Mouse (Mus musculus): ENCODE results near the gene Zbtb20. TPM values are rescaled to one million over a fixed set of nuclear protein-coding genes. Genes with fewer than 3 reads are reported as not detected.

The Zbtb20 gene
- polyA plus RNA-seq, 1 experiment, result 21.1 TPM

DNA sequence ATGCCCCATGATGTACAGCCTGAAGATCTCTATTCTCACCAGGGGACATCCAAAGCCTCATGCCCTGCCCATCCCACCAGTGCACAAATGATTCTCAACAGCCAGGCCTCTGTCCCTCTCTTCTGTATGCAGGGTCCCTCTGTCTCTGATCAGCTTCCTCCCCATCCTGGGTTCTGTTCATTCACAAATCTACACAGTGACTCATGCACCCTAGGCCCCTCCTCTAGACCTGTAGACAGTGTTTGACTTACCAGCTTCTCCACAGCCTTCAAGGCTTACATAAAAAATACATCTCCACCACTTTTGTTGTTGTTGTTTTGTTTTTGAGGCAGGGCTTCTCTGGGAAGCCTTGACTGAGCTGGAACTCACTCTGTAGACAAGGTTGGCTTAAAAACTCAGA, 789.2 kb downstream of the Zbtb20 start:
- no peak for DNase-seq (ENCODE audit: extremely low spot score in 1 of 2, low spot score in 1 of 2)

DNA sequence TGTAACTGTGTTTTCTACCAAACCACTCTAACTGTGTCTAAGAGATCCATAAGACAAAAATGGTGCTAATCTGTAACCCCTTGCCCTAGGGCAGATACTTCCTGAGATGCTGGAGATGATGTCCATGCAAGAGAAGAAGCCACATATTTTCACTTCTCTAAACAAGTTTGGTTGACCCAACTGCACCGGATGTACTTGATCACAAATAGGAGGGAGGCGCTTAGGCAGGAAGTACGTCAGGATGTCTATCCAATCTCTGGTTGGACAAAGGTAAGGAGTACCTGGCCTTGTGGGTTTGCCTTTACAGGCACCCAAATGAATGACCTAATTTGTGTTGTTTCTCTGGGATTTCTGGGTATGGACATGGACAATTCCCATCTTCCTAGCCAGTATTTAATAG, 792.6 kb downstream of the Zbtb20 start:
- no peak for DNase-seq (ENCODE audit: extremely low spot score in 1 of 2, low spot score in 1 of 2)

DNA sequence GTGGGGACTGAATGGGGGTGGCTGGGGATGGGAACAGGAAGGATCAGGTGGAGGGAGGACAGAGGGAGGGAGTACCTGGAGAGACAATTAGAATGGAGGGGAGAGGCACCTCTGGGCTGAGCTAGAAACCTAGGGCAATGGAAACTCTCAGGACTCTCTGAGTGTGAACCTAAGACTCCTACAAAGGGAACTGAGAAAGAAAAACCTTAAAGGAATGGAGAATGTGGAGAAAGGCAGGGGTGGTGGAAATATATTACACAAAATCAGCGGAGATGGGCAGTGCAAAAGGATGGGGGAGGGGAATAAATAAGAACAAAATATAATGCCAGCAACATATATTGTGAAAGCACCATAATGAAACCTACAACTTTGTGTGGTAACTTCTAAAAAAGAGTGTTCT, 796.3 kb downstream of the Zbtb20 start:
- no peak for DNase-seq (ENCODE audit: extremely low spot score in 1 of 2, low spot score in 1 of 2)

- DNase-seq (ENCODE audit: extremely low spot score in 1 of 2, low spot score in 1 of 2), result no peak
These were observed 797.0 kb downstream of the Zbtb20 start for GRCm38 (mm10) chr16:43672697-43673096.

- no peak for DNase-seq (ENCODE audit: extremely low spot score in 1 of 2, low spot score in 1 of 2)
These were observed 798.7 kb downstream of the Zbtb20 start for GRCm38 (mm10) chr16:43674400-43674799.

- no peak for DNase-seq (ENCODE audit: extremely low spot score in 1 of 2, low spot score in 1 of 2)
These were observed 812.3 kb downstream of the Zbtb20 start for GRCm38 (mm10) chr16:43687968-43688367.

- DNase-seq (ENCODE audit: extremely low spot score in 1 of 2, low spot score in 1 of 2), result no peak
These were observed 814.6 kb downstream of the Zbtb20 start for GRCm38 (mm10) chr16:43690211-43690690.

DNA sequence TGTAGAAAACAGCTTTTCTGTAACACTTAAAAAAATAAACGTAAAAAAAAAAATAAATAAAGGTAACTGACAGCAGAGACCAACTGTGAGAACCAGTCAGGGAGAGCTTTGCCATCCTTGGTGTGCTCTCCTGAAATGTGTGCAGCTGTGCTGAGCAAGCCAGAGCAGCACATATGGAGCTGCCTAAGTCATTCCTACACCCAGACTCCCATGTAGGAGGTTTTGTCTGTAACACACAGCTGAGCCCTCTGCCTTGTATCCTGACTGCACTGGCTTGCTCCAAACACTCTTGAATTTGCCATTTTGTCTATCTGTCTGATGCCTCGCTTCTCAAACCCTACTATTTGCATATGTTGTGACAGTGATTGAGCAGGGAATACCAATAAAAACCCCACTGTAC, 815.2 kb downstream of the Zbtb20 start:
- DNase-seq (ENCODE audit: extremely low spot score in 1 of 2, low spot score in 1 of 2), result peak in 1 of 2 experiments; percentile 38

DNA sequence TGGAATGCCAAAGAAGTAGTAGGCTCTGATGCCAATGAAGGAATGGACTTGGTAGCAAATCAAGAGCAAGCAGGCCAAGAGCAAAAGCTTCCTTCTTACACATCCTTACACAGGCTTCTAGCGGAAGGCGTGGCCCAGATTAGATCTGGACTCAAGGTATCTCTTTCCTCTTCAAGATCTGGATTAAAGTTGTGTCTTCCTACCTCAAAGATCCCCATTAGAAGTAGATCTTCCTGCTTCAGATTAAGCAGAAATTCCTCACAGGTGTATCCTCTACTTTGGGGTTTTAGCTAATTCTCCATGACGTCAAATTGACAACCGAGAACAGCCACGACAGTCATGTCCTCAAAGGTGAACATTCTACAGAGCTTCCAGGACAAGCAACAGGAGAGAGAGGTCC, 816.1 kb downstream of the Zbtb20 start:
- DNase-seq (ENCODE audit: extremely low spot score in 1 of 2, low spot score in 1 of 2), result no peak
